Comparison of ENCODE assay signal across 9 mouse cellular contexts in genomic region chr16:14451374-14452046, GRCm38 (mm10).
DNase-seq lines count a peak whose midpoint lies in the region; ATAC-seq and TF ChIP-seq lines count a peak whose summit lies in the region.
"Had no signal": no experiment of that assay in that cellular context is flagged by ENCODE, and none has a peak within 500 bp of the region (broad histone marks: within the 10 kb centered on the region; RNA-seq: fewer than 3 reads in every experiment).

No protein-coding gene starts in this region.

- no peaks in the 10 kb centered on the region for H3K27me3 ChIP-seq in hindbrain, embryonic 16.5 days (replicated peaks; ENCODE audit: control insufficient read depth, insufficient read depth, low read length)
- H3K27me3 ChIP-seq in hindbrain, embryonic 13.5 days = no peaks in the 10 kb centered on the region
- no peaks in the 10 kb centered on the region for H3K27me3 ChIP-seq in lung, embryonic 16.5 days (ENCODE audit: control insufficient read depth, insufficient read depth, low read depth, low read length)
- no peaks in the 10 kb centered on the region for H3K27me3 ChIP-seq in forebrain, postnatal 0 days (ENCODE audit: insufficient read depth, low read length)
- no peaks in the 10 kb centered on the region for H3K27me3 ChIP-seq in stomach, embryonic 15.5 days (replicated peaks)

- no peak overlapping the region for H3K4me2 ChIP-seq in hindbrain, embryonic 16.5 days (ENCODE audit: low read length)
- no peak overlapping the region for H3K4me2 ChIP-seq in hindbrain, embryonic 13.5 days
- no peak overlapping the region for H3K4me2 ChIP-seq in lung, embryonic 16.5 days (ENCODE audit: low read depth, low read length)
- no peak overlapping the region for H3K4me2 ChIP-seq in forebrain, postnatal 0 days (ENCODE audit: low read depth)
- no peak overlapping the region for H3K4me2 ChIP-seq in stomach, embryonic 15.5 days

- no peak overlapping the region for H3K27ac ChIP-seq in hindbrain, embryonic 16.5 days (ENCODE audit: low read depth, low read length)
- H3K27ac ChIP-seq in hindbrain, embryonic 13.5 days = no peak overlapping the region
- H3K27ac ChIP-seq in lung, embryonic 16.5 days (ENCODE audit: low read length) = no peak overlapping the region; the same call in 1 of the 2 replicates
- H3K27ac ChIP-seq in forebrain, postnatal 0 days (ENCODE audit: low read depth, low read length) = no peak overlapping the region
- H3K27ac ChIP-seq in stomach, embryonic 15.5 days = no peak overlapping the region
- H3K27ac ChIP-seq: liver, embryonic 14.5 days had no signal

- H3K9ac ChIP-seq in hindbrain, embryonic 16.5 days (ENCODE audit: low read depth, low read length) = no peak overlapping the region
- no peak overlapping the region for H3K9ac ChIP-seq in hindbrain, embryonic 13.5 days
- H3K9ac ChIP-seq in lung, embryonic 16.5 days (ENCODE audit: low read length) = no peak overlapping the region
- no peak overlapping the region for H3K9ac ChIP-seq in forebrain, postnatal 0 days
- H3K9ac ChIP-seq in stomach, embryonic 15.5 days = no peak overlapping the region
- H3K9ac ChIP-seq: liver, embryonic 14.5 days had no signal

- no peaks in the 10 kb centered on the region for H3K4me1 ChIP-seq in hindbrain, embryonic 16.5 days (ENCODE audit: control insufficient read depth, insufficient read depth, low read depth, low read length)
- H3K4me1 ChIP-seq in hindbrain, embryonic 13.5 days (replicated peaks) = no peaks in the 10 kb centered on the region
- 0 out of 2 replicates have a peak, but pooled peaks cover 4% of the 10 kb centered on the region for H3K4me1 ChIP-seq in lung, embryonic 16.5 days (replicated peaks; ENCODE audit: control insufficient read depth, insufficient read depth, low read length)
- no peaks in the 10 kb centered on the region for H3K4me1 ChIP-seq in forebrain, postnatal 0 days (ENCODE audit: insufficient read depth)
- no peaks in the 10 kb centered on the region for H3K4me1 ChIP-seq in stomach, embryonic 15.5 days

- WGBS in hindbrain, embryonic 16.5 days = 75% methylated on average over 5 of the region's 5 CpGs
- WGBS in hindbrain, embryonic 13.5 days = 76% methylated on average over 5 of the region's 5 CpGs
- WGBS in lung, embryonic 16.5 days = 48% methylated on average over 5 of the region's 5 CpGs
- 71% methylated on average over 5 of the region's 5 CpGs for WGBS in forebrain, postnatal 0 days
- WGBS in stomach, embryonic 15.5 days = 46% methylated on average over 5 of the region's 5 CpGs

- no peak for DNase-seq in lung, postnatal 25 days (ENCODE audit: low spot score)
- DNase-seq in forebrain, postnatal 0 days = no peak
- DNase-seq in cerebellum, adult 18-20 months = no peak
- DNase-seq in heart, adult 8-10 months (ENCODE audit: low spot score) = no peak

- peaks cover 6% of the 10 kb centered on the region for H3K36me3 ChIP-seq in hindbrain, embryonic 16.5 days (ENCODE audit: control insufficient read depth, insufficient read depth, low read length)
- peaks cover 22% of the 10 kb centered on the region for H3K36me3 ChIP-seq in hindbrain, embryonic 13.5 days
- H3K36me3 ChIP-seq in lung, embryonic 16.5 days (ENCODE audit: control insufficient read depth, insufficient read depth, low read length) = no peaks in the 10 kb centered on the region
- no peaks in the 10 kb centered on the region; the same call in 1 of the 2 replicates for H3K36me3 ChIP-seq in forebrain, postnatal 0 days (ENCODE audit: insufficient read depth)
- H3K36me3 ChIP-seq in stomach, embryonic 15.5 days = no peaks in the 10 kb centered on the region

- no peaks in the 10 kb centered on the region for H3K9me3 ChIP-seq in hindbrain, embryonic 16.5 days (ENCODE audit: control insufficient read depth, low read length)
- no peaks in the 10 kb centered on the region for H3K9me3 ChIP-seq in hindbrain, embryonic 13.5 days
- H3K9me3 ChIP-seq in lung, embryonic 16.5 days (ENCODE audit: control insufficient read depth, low read length) = no peaks in the 10 kb centered on the region
- H3K9me3 ChIP-seq in forebrain, postnatal 0 days (ENCODE audit: low read length) = no peaks in the 10 kb centered on the region
- no peaks in the 10 kb centered on the region for H3K9me3 ChIP-seq in stomach, embryonic 15.5 days

- H3K4me3 ChIP-seq in hindbrain, embryonic 16.5 days (ENCODE audit: low read length) = no peak overlapping the region
- H3K4me3 ChIP-seq in hindbrain, embryonic 13.5 days = no peak overlapping the region
- no peak overlapping the region for H3K4me3 ChIP-seq in lung, embryonic 16.5 days (ENCODE audit: low read length)
- no peak overlapping the region for H3K4me3 ChIP-seq in forebrain, postnatal 0 days (ENCODE audit: low read depth, low read length)
- no peak overlapping the region for H3K4me3 ChIP-seq in stomach, embryonic 15.5 days (replicated peaks)

- no peak for TF ChIP-seq CTCF in forebrain, postnatal 0 days (IDR thresholded peaks at IDR 0.05; ENCODE audit: low read depth)

- peak; percentile 66 for ATAC-seq in hindbrain, embryonic 16.5 days
- ATAC-seq in hindbrain, embryonic 13.5 days (ENCODE audit: low FRiP score) = no peak
- peak; percentile 79 for ATAC-seq in lung, embryonic 16.5 days (ENCODE audit: low read depth)
- ATAC-seq in forebrain, postnatal 0 days = peak; percentile 69
- ATAC-seq in stomach, embryonic 15.5 days (ENCODE audit: insufficient read depth, low FRiP score, low read depth) = peak; percentile 58; the same call in 1 of the 2 replicates
